Mouse (Mus musculus) liver, embryonic 14.5 days (tissue): ENCODE data around the gene Baz2b.

ENCODE experiments used
- CTCF ChIP-seq: IDR thresholded peaks from 2 replicates; pipeline ENCODE4 v1.5.1; 2016; ENCODE audit warnings: antibody characterized with exemption, low read depth, control low read depth
- EP300 ChIP-seq: IDR thresholded peaks from 2 replicates; pipeline ENCODE4 v1.6.1; 2016; ENCODE audit warnings: antibody characterized with exemption, low read depth

DNA sequence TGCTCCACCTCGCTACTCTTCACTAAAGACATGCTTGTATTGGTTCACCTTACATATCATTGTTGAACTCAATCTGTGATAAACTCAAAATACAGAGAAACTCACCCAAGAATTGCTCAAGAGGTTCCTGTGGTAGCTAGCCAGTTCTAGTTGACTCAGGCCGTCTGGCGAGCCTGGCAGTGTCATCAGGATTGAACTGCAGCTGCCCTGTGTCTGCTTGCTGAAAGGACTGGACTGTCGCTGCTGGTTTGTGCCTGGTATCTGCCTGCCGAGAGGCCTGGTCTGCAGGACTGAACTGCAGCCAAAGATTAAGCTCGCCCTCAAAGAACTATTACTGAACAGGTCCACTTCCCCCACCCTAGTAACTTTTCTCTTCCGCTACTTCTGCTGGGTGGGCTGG, 313.2 kb downstream of the Baz2b start:
- TF ChIP-seq EP300 (no peak), CTCF (no peak)
